Mouse (Mus musculus) lung, adult 18-20 months (tissue): Measurements from ENCODE around the gene Nagk.
"Not testable (repeated sequence)": the region's sequence is repeated elsewhere in the genome, so short reads cannot be mapped to it uniquely, and the experiment has no call there.

Experiments
- DNase-seq, 2 experiments: peaks; one replicate each; pipeline ENCODE4 v3.0.0; 2022; ENCODE audit warnings: mixed read lengths in 2 of 2

Nagk gene

DNA sequence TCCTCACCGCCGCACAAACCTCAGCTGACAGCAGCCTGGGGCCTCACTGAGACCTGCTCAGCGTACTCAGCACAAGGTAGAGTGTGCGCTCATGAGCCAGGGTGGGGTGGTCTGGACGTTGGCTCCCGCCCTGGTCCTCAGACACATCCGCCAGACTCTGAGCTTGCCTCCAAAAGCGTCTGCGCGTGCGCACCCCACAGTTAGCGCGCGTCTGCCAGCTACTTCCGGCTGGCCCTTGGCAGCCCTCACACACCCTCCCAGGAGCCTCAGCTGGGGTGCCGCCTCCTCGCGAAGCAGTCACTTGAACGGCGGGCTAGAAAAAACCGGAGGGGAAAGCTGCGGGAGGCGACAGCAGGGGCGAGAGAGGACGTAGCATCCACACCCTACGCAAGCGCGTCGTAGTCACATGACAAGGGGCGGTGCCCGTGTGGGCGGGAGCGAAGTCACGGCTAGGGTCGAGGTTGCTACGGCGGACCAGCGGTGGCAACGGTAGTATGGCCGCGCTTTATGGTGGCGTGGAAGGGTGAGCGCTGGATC lies at the start of gene Nagk:
Gene Nagk (plus strand): TSS at position 223 of the 537 bp plus-strand sequence.
- peak; percentile 95 to 97 for DNase-seq

DNA sequence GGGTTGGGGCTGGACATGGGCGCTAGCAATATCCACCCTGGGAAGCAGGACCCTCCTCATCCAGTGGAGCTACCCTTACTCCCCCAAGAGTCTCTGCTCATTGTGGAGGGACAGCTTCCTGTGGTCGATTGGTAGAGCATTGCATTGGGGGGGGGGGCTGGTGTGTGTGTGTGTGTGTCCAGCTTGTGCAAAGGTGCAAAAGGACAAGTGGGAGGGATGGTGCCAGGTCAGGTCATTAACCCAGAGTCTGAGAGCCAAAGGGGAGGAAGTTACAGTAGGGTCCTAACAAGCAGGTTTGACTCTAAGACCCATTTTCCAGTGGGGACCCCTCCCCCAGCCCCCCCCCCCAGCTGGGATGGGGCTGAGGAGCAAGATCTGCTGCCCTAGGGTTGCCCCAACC lies 49.3 kb upstream of the Nagk start:
- no peak for DNase-seq

DNA sequence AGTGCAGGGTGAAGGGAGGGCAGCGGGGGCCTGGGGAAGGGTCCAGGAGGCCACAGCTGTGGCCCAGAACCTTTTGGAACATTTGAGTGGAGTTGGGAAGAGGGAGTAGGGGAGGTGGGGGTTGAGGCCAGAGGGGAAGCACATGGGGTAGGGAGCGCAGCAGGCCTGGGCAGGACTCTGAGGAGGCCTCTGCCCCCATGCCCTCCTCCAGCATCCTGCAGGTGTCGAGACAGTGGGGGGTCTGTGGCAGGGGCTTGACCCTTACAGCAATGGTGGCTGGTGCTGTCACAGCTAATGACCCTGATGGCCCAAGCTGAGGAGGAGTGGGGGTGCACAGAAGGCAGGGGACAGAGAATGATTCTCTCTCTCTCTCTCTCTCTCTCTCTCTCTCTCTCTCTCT lies 45.5 kb upstream of the Nagk start:
- DNase-seq = no peak

DNA sequence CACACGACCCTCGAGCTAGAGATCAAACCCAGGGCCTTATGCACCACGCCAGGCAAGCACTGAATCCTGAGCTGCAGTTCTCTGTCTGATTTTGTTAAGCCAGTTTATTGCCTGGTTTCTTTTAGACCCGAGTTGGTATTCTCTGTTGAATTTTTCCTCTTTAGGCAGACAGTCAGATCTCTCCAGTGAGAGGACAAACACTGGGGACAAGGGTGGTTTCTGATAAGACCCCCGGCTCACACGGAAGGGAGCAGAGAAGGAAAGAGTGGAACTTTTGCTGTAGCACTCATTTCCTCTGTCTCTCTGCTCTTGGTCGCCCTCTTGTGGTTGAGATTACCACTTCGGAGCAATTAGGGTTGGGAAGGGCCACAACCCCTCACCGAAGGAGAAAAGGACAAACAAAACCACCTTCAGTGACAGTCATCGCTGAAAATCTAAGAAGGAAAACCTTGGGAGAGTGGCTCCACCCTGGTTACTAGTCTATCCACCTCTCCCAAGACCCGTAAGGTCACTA lies 44.6 kb upstream of the Nagk start:
- DNase-seq = peak; percentile 21 to 42

DNA sequence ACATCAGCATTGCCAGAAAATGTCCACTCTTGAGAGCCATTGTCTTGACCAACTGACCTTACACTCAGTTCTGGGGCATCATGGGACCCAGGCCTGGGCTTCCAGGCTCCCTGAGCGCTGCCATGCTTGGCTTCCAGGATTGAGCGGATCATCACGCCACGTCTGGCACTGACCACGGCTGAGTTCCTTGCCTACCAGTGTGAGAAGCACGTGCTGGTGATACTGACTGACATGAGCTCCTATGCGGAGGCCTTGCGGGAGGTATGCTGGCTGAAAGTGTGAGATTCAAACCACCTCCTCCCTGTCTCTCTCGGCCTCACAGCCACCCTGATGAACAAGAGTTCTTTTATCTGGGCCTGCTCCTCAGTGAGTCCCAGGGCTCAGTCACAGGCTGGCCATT lies 38.7 kb upstream of the Nagk start:
- DNase-seq = no peak

DNA sequence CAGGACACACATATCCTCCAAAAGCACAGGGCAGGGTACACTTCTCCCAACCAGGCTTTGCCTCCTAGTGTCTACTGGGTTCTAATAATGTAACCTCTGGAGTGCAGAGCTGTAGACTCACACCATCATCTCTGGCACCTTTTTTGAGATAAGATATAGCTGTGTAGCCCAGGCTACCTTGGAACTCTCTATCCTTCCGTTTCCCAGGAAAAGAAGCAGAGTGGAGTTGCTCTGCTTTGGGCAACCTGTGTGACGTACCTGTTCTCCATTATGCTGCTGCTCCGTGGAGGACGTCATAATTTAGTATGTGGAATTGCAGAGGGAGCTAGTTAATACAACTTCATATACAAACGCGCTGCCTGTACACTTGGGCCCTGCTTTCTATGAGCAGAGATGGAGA lies 32.4 kb upstream of the Nagk start, which contains the start of gene Ankrd53:
Gene Ankrd53 (plus strand): TSS at position 301 of the 400 bp plus-strand sequence.
- no peak for DNase-seq

DNA sequence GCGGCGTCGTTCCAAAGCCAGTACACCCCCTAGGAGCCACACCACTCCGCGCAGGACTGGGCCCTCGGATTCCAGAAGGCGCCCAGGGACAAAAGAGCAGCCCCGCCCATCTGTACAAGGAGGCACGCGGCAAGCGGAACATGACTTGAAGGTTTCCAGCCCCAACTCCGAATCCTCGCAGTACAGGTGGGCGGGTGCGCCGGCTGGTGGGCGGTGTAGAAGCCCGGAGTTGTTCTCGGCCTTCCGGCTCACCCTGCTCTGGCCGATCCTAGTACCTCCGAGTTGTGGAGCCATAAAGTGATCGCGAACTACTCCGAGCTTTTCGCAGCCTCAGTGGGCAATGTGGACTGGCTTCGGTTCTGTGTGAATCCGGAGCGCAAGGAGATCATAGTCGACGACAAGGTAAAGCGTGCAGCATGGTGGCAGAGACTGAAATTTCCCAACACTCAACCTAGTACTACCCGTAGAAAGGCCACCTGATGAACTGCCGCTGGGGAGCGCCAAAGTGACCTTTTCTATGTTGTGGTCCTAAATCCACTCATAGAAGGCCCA lies 31.8 kb upstream of the Nagk start:
- DNase-seq = peak; percentile 52 to 66

DNA sequence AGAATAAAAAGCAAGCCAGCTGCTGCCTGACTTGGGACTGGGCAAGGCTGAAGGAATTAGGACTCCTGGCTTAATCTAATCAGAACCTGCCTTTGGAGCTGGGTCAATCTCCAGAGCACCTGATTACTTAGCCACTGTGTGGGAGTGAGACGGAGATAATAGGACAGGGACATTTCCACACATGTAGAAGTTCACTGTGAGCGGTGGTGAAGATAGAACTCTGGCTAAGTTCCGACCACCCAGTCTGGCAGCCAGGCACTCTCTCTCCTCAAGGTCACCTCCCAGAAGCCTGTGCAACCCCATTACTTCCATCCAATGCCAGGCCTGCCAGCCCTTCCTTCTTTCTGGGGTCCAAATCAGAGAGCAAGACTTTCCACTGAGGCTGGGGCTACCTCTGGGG lies 27.8 kb upstream of the Nagk start:
- DNase-seq = no peak

DNA sequence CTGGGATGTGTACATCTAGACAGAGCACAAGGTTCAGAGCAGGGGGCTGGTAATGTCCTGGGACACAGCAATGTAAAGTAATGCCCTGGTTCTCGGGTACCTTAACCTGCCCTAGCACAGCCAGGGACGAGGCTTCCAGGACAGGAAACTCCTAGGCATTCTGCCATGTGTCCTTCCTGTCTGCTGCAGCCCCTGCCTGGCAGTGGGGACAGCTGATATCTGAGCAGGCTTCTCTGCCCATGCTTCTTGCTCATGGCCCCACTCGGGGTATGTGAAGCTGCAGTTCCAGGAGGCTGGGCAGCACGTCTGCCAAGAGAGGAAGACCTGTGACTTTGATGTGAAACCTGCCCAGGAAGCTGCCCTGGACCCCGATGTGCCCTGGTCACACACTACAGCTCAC lies 26.3 kb upstream of the Nagk start:
- no peak for DNase-seq

DNA sequence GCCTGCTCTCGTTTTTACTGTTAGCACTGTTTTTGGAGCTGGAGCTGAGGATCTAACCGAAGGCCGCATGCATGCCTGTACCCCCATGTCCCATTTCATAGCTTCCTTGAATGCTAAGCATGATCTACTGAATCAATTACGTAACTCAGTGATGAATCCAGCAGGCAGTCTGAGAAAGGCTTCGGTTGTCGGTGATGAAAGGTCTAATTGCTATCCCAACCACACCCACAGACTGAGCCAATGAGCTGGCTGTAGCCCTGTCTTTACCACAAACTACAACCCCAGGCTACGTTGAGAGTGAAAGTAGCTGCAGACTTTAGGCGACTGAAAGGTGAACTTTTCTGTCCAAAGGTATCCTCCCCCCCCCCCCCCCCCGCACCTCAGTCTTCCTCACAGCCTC lies 20.7 kb upstream of the Nagk start:
- no peak for DNase-seq

DNA sequence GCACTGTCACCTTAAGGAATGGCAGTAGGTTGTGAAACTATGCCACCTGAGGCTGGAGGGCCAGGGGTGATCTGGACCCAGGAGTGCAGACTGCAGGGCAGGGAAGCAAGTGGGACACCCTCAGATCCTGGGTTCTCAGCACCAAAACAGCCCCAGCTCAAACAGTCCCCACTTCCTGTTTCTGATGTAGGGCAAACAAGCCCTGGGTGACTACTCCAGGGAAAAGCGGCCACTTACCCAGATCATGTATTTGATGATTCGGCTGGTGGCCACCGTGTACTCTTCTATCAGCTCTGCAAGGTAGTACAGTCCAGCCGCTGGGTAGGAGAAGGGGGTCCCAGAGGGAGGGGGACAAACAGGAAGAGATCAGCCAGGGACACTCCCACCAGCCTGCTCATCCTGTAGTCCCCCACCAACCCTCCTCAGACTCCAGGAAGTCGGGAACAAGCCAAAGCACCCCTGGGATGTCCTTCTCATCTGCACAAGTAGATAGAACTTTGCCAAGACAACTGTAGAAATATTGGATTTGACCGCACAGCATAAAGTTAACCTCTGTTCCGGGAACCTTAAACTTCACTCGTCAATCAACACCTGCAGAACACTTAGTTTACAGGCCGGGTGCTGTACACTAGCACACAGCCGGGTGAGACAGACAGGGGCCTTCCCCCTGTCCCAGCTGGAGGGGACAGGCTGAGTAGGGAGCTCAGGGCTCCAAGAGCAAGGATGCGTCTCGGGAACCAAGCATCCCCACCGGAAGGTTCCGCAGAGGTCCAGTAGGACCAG lies 19.8 kb upstream of the Nagk start:
- DNase-seq = peak in 1 of 2 experiments; percentile 15

DNA sequence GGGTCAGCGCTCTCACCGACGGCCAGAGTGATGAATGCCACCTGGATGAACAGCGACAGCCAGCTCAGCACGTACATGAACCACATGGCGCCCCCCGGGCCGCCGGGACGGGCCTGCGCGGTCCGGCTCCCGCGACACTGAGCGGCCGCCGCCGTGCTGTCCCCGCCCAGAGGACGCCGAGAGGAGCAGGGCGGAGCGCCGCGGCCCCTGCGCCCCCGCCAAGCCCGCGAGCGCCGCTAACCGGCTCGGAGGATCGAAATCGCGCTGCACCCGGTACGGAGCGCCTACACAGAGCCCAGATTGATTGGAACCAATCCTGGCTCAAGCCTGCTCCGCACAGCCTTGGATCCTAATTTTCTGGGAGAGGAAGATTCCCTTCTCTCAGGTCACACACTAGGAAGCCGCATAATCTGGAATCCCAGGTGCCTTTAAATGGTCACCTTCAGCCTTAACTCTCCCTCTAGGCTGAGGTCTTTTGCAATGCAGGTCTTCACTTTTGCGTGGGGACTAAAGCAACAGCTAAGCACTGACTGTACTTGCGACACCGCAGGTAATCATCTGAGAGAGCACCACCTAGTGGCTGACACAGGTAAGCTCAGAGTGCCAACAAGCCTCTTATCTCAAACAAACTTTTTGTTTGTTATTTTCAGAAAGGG lies 19.0 kb upstream of the Nagk start, which contains the start of gene Tex261:
Gene Tex261 (minus strand): TSS at position 176 of the 656 bp plus-strand sequence.
- DNase-seq = peak; percentile 88 to 90

DNA sequence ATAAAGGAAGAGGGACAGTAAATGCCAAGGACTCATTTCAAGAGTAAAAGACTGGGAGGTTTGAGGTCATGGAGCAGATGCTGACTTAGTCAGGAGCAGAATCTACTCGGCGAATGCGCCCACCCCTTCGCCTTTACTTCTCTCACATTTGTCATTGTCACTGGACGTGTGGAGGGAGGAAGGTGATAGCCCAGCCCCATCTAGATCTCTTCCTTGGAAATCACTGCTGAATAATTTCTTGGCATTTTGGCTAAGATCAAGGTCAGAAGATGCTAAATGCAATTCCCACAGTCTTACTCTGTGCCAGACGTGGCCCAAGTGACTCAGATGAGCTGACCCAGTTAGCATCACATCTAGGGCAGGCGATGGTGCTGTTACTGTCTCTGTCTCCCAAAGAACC lies 16.5 kb upstream of the Nagk start:
- no peak for DNase-seq

DNA sequence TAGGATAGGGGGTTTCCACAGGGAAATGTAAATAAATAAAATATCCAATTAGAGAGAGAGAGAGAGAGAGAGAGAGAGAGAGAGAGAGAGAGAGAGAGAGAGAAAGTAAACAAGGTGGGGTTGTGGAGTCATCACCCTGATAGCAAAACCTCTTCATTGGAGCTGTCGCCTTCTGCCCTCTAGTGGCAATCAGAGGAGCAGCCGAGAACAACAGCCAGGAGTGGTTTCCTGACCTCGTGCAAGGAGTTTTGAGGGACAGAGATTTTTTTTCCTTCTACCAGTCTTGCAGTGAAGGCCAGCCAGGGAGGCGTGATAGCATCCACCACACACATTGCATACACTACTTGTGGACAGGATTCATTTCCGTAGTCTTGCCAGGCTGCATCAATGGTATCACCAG lies 15.8 kb upstream of the Nagk start:
- peak; percentile 49 to 57 for DNase-seq

DNA sequence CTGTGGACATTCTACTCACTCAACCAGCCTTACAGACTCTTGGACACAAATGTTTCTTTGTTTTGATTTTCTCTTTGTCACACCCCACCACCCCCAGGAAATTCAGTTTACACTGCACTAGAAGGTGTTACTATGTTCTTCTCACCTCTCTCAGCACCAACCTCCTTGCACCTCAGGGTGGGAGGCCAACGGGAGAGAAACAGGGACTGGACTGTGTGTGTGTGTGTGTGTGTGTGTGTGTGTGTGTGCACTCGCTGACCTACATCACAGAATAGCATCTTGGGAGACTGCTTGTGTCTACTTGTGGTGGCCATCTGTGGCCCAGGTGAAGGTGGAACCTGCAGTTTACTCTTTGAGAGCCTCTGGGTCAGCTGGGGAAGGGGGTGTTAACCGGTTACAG lies 8.4 kb upstream of the Nagk start:
- DNase-seq = no peak

DNA sequence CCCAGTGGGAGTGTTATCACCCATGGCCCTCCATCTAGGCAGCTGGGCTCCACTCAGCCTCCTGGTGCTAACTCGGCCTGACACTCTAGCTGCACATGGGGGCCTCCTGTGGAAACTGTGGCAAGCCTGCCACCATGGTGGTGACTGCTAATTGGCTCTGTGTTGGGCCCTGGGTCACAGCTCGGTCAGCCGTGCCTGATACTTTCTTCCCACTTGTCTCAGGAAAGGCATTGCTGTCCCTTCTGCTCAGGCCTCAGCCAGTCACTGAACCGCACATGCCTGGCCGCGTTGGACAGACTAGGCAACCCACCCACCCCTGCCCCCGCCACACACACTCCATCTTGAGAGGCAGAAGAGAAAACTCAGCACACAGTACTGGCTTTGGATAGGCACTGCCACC lies 6.2 kb upstream of the Nagk start:
- DNase-seq = no peak

DNA sequence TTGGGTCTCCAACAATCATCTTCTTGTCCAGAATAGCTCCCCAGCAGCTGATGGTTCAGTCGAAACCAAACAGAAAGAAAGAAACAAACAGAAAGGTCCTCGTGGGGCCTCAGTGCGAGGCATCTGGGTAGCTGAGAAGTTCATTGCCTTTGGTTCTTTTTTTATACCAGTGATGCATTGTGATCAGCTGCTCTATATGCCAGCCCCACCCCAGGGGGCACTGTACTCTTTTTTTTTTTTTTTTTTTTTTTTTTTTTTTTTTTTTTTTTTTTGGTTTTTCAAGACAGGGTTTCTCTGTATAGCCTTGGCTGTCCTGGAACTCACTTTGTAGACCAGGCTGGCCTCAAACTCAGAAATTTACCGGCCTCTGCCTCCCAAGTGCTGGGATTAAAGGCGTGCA lies 4.2 kb upstream of the Nagk start:
- not testable (repeated sequence) for DNase-seq

DNA sequence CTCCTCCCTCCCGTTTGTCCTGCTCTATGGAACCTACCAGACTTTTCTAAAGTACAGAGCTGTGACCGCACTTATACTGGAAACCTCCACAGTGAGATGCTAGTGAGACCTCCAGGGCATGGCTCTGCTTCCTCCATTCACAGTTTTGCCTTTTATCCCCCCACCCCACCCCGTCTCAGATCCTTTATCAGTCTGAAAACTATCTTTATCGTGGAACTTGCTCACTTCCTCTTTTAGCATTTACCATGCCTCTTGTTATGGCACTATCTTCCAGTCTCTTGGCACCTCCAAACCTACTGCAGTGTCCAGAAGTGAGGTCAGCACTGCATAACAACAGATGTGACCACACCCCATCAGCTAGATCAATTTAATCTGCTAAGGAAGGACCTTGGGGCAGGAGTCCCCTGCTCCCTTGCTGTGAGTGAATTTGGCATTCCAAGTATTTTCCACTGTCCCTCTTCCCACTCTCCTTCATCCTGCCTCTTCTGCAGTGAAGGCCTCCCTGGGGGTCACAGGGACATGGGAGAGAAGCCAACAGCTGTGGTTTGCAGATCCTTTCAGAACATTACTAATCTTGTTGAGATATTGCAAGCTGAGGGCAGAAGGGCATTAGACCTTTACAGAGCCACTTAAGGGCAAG lies 3.4 kb upstream of the Nagk start:
- no peak for DNase-seq

DNA sequence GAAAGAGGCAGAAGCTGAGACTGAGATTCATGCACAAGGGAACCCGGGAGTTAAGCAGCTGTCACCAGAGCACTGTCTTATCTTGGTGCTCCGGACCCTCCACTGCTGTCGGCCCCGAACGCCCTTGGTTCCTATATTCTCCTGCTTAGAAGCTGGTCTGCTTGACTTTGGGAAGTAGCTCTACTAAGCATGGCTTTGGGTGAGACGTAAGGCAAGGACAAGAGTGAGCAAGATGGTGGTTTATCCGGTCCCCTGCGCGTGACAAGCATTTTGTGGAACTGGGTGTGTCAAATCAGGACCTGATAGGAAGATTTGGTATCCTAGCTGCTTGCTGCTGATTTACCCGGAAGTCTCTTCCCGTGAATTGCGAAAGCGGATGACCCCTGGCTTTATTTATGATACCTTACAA lies 714 bp downstream of the Nagk start:
- DNase-seq = peak; percentile 56 to 71

DNA sequence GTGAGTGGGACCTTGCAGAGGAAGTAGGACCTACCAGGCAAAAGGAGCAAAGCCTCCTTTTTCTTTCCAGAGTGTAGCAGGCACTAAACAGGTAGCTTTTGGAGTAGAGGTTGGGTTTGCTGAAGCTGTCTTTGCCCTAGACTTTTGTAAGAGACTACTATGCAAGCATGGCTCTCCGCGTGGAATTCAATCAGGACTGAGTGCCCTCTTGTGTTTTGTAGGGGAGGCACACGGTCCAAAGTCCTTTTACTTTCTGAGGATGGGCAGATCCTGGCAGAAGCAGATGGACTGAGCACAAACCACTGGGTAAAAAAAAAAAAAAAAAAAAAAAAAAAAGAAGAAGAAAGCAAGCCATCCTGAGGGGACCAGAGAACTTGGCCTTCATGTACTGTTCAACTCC lies 1.9 kb downstream of the Nagk start:
- no peak for DNase-seq

DNA sequence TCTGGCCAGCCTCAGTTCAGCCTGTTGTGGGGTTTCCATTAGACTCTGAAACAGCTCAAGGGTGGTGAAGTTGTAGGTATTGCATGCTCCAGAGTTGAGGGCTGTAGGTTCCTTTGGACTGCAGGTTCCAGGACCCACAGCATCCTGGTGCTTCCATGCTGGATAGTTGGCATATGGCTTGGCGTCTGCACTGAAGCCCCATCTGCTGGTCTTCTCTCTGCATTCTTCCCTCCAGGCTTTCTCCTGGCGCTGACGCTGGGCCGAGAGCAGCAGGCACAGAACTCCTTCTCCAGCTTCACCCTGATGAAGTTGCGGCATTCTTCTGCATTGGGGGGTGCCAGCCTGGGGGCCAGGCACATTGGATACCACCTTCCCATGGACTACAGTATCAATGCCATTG lies 7.3 kb downstream of the Nagk start:
- DNase-seq = no peak

DNA sequence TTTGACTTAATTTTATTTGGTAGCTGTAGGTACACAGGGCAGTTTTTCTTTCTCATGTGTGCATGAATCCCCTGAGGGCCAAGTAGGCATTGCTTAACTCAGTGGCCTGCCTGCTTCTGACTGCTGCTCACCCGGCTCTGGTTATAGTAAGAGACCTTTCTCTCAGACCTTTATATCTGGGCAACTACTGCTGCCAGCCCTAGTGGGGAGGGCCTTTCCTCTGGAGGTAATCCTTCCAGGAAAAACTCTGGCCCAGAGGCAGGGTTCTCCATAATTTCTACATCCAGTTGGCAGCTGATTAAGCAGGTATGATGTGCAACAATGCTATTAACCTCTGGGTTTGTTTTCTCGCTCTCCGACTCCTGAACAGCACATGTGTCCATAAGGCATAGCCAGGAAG lies 8.1 kb downstream of the Nagk start:
- no peak for DNase-seq

DNA sequence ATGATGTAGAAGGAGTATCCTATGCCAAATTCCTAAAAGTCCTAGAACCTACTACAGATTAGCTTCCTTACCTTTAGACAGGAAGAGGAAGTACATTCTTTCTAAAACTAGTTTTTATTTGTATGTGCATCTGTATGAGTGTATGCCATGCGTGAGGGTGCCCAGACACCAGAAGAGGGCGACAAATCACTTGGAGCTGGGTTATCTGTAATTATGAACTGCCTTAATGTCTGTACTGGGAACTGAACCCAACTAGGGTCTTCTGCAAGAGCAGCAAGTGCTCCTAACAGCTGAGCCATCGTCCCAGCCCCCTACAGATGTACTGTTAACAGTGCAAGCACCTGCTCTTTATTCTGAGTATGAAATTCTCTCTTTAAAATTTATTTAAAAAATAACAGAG lies 21.0 kb downstream of the Nagk start:
- DNase-seq = no peak
